Mouse (Mus musculus): Measurements from ENCODE around the gene Igf2bp3.

DNA sequence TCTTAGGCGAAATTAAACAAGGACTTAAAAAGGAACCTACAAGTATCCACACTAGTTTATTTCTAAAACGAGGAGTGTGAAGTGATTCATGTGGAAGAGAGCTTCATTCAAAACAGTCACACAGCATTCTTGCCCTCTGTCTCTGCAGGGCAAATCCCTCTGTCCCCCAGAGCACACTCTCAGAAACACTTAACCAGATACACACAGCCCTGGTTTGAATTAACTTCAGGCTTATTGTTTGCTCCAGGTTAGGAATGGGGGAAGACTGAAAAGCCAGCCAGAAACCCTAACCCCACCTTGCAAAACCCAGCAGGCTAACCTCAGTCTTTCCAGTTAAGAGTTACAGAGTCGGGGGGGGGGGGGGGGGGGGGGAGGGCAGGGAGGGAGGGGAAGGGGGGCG, 2.6 kb downstream of the Igf2bp3 start:
- no peak for TF ChIP-seq CTCF (IDR thresholded peaks at IDR 0.05; ENCODE audit: borderline replicate concordance, insufficient read depth, low read length)
- TF ChIP-seq POLR2A (IDR thresholded peaks at IDR 0.05; ENCODE audit: low read depth, low read length), result no peak

All from embryonic fibroblast, embryonic 13.5 days (primary cell).